Mouse (Mus musculus) heart, embryonic 11.5 days (tissue): ENCODE measurements around the gene Ptprn2. TPM values are rescaled to one million over a fixed set of nuclear protein-coding genes. Genes with fewer than 3 reads are reported as not detected.

Source experiments
- ATAC-seq: fragments of 200-750 bp; cut with Nextera tagmentation; replicated peaks from 2 replicates; pipeline ENCODE4 v1.8.0; 2017; ENCODE audit warnings: moderate library complexity; ENCODE audit not compliant: insufficient number of reproducible peaks, low FRiP score, low TSS enrichment
- H3K27ac ChIP-seq: fragments of 300-500 bp; sonication (generic); 2 replicates; pipeline ENCODE4 v1.5.1; 2014; ENCODE audit warnings: mild to moderate bottlenecking, low read depth, low read length
- H3K27me3 ChIP-seq: fragments of 300-500 bp; sonication (generic); 2 replicates; pipeline ENCODE4 v1.6.1; 2014; ENCODE audit warnings: mild to moderate bottlenecking, low read length, mixed read lengths; ENCODE audit not compliant: control insufficient read depth, insufficient read depth
- H3K36me3 ChIP-seq: fragments of 300-500 bp; sonication (generic); 2 replicates; pipeline ENCODE4 v1.6.1; 2014; ENCODE audit warnings: mild to moderate bottlenecking, low read length, moderate library complexity, mixed read lengths; ENCODE audit not compliant: control insufficient read depth, insufficient read depth
- H3K4me1 ChIP-seq: fragments of 300-500 bp; sonication (generic); 2 replicates; pipeline ENCODE4 v1.6.1; 2014; ENCODE audit warnings: low read length; ENCODE audit not compliant: control insufficient read depth, insufficient read depth
- H3K4me2 ChIP-seq: fragments of 300-500 bp; sonication (generic); 2 replicates; pipeline ENCODE4 v1.6.1; 2014; ENCODE audit warnings: mild to moderate bottlenecking, moderate library complexity
- H3K4me3 ChIP-seq: fragments of 300-500 bp; sonication (generic); 2 replicates; pipeline ENCODE4 v1.5.1; 2014; ENCODE audit warnings: low read depth, low read length
- H3K9ac ChIP-seq: fragments of 300-500 bp; sonication (generic); 2 replicates; pipeline ENCODE4 v1.6.1; 2014; ENCODE audit warnings: mild to moderate bottlenecking, low read depth, low read length, moderate library complexity
- H3K9me3 ChIP-seq: fragments of 300-500 bp; sonication (generic); replicated peaks from 2 replicates; pipeline ENCODE4 v1.6.1; 2016; ENCODE audit warnings: low read length; ENCODE audit not compliant: control insufficient read depth
- WGBS: fragments of 180-500 bp; shearing (Covaris S2); extraction: QIAGEN DNeasy Blood & Tissue Kit; methylation state at CpG from one replicate; pipeline ENCODE4 v1.1.7; 2014; ENCODE audit not compliant: insufficient replicate concordance; 5-methylcytosine and 5-hydroxymethylcytosine counted together
- polyA plus RNA-seq: library from polyadenylated mRNA; unstranded; fragments of >200 nt; fragmentation: Nextera tagmentation; extraction: Ambion mirVana; gene quantifications from 2 replicates; pipeline ENCODE4 v1.2.1, GENCODE M21; 2014

Ptprn2 gene
- polyA plus RNA-seq, 1 experiment from 2014 or later: not detected

DNA sequence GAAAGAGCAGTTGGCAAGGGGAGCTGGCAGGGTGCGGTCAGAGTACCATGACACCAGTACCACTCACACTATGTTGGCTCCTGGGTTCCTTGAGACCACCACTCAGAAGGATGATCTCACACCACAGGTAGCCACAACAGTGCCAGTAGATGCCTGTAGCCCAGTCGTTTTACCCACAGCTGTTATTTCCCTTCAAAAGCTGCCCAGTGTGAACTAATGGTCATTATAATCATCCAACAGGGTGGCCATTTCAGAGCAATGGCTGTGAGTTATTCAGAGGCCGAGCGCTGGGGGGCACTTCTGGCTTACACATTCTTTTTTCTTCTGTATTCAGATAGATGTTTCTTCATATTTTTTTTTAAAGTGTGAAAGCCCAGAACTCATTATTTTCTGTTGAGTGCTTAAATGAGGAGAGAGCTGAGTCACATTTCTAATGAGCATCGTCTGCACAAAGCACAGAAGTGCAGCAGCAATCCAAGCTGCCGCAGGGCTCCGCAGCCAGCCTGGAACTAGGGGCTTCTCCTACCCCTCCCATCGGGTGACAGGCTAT lies 357.3 kb downstream of the Ptprn2 start:
- no peak overlapping the region for H3K27ac ChIP-seq
- H3K4me3 ChIP-seq: no peak overlapping the region
- H3K36me3 ChIP-seq: no peaks in the 10 kb centered on the region
- no peaks in the 10 kb centered on the region for H3K9me3 ChIP-seq
- H3K27me3 ChIP-seq: no peaks in the 10 kb centered on the region
- ATAC-seq: no peak
- no peak overlapping the region for H3K9ac ChIP-seq
- H3K4me2 ChIP-seq: no peak overlapping the region
- WGBS: 75% methylated on average over 8 of the region's 8 CpGs
- H3K4me1 ChIP-seq: no peaks in the 10 kb centered on the region

DNA sequence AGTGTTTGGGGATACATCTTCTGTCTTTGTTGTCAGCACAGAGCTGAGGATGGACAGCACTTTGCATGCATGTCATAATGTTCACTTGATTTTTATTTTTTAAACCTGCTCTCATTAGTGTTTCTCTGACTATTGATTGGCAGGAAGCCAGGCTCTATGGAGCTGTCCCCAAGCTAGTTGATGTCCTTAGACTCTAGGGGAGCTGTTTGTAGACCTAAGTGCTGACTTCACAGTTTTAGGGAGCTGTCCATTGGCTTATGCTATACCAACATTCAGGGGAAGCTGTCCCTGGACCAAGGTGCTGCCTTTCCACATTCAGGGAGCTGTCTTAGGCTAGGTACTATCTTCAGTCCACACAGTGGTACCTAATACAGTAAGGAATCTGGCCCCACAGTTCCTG lies 360.7 kb downstream of the Ptprn2 start:
- Histone ChIP-seq H3K36me3 (no peaks in the 10 kb centered on the region), H3K27ac (no peak overlapping the region), H3K27me3 (no peaks in the 10 kb centered on the region), H3K9ac (no peak overlapping the region), H3K4me3 (no peak overlapping the region), H3K4me1 (no peaks in the 10 kb centered on the region), H3K9me3 (no peaks in the 10 kb centered on the region), H3K4me2 (no peak overlapping the region)
- no peak for ATAC-seq

DNA sequence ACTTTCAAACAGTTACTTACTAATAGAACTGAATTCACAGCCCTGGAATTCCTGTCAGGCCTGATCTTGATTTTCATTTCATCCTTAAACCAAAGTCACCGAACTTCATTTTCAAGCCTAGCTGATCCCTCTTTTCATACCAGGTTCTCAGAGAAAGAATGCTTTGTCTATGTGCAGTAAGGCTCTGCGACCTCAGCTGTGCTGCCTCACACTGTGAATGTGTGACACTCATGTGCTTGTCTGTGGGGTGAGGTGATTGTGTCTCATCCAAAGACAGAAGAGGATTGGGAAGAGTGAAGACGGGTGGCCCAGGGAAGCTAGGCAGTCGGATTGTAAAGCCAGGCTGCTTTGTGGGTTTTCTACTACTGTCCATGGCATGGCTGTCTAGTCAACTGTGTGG lies 361.5 kb downstream of the Ptprn2 start:
- 71% methylated on average over 4 of the region's 4 CpGs for WGBS
- Histone ChIP-seq H3K4me2 (no peak overlapping the region), H3K9me3 (no peaks in the 10 kb centered on the region), H3K4me1 (no peaks in the 10 kb centered on the region), H3K9ac (no peak overlapping the region), H3K4me3 (no peak overlapping the region), H3K27ac (no peak overlapping the region), H3K36me3 (no peaks in the 10 kb centered on the region), H3K27me3 (no peaks in the 10 kb centered on the region)
- no peak for ATAC-seq

DNA sequence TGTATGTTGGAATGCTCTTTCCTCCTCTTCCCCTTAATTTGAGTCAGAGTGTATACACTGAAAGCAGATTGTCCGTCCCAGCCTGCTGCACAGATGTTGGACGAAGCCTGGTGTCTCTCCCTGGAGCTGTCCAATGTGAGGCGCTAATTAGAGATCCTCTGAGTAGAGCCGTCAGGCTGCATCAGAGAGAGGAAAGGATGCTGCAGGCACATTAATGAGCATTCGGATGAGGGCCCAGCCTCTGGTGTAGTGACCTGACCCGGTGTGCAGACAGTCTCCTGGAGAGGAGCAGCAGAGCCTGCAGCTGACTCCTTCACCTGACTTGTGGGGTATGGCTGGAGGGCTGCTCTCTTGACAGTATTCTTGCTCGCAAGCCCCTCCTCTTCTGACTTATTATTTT lies 370.8 kb downstream of the Ptprn2 start:
- H3K27me3 ChIP-seq: no peaks in the 10 kb centered on the region
- H3K4me2 ChIP-seq: no peak overlapping the region
- H3K9ac ChIP-seq: no peak overlapping the region
- no peak overlapping the region for H3K4me3 ChIP-seq
- no peak for ATAC-seq
- no peaks in the 10 kb centered on the region for H3K36me3 ChIP-seq
- H3K27ac ChIP-seq: no peak overlapping the region
- H3K9me3 ChIP-seq: no peaks in the 10 kb centered on the region
- WGBS: 60% methylated on average over 7 of the region's 7 CpGs
- no peaks in the 10 kb centered on the region for H3K4me1 ChIP-seq

DNA sequence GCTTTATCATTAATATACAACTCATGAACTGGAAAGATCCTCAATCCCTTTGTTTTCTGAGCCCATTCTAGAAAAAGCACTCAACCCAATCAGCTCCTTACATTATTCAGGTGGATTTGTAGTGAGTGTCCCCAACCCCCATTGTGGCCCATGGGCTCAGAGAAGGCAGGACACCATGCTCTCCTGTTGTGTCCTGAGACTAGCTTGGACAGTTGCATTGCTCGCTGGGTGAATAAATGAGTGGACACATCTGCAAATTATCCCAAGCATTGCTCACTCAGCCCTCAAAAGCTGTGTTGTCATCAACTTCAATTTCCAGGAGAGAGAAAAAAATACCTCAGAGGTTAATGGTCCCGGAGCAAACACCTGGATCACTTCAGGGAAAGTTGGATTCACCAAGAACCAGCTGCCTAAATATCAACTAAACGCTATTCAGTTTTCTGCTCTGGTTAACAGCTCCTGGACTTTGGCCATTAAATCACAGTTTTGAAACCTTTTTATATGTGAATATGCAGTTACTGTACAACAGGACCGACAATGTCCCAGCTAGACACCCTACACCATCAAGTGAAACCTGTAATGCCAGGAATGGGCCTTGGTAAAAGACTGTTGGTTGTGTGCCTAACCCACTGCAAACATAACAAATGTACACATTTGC lies 376.0 kb downstream of the Ptprn2 start:
- H3K9ac ChIP-seq: no peak overlapping the region
- H3K9me3 ChIP-seq: no peaks in the 10 kb centered on the region
- no peak for ATAC-seq
- H3K36me3 ChIP-seq: no peaks in the 10 kb centered on the region
- 84% methylated on average over 4 of the region's 4 CpGs for WGBS
- H3K27me3 ChIP-seq: no peaks in the 10 kb centered on the region
- no peak overlapping the region for H3K27ac ChIP-seq
- H3K4me1 ChIP-seq: no peaks in the 10 kb centered on the region
- H3K4me3 ChIP-seq: no peak overlapping the region
- no peak overlapping the region for H3K4me2 ChIP-seq

DNA sequence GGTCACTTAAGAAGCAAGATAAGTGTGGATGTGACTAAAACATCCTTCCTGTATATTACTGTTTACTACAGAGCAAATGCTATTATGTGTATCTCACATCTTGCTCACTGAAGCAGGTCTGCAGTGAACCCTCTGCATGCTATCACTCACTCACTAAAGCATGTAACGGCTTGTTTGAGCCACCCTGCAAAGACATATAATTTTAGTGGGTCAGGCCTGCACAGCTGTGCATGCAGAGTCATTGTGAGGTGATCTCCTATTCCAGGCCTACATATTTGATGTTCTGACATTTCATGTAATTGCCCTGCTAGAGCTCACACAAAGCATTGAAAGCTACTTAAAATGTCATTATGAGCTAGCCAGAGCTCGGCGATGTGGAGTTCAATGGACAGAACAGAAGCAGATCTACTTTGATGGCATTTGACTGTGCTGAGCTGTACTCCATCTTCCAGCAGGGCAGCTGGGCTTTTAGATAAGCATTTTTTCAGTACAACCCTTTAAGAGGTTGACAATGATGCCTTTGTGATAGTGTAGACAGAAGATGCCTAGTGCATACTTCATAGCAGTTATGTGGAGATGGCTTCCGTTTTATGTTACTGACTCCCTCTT lies 377.9 kb downstream of the Ptprn2 start:
- no peak overlapping the region for H3K27ac ChIP-seq
- H3K4me1 ChIP-seq: no peaks in the 10 kb centered on the region
- no peak for ATAC-seq
- H3K36me3 ChIP-seq: no peaks in the 10 kb centered on the region
- no peak overlapping the region for H3K4me2 ChIP-seq
- no peaks in the 10 kb centered on the region for H3K9me3 ChIP-seq
- H3K9ac ChIP-seq: no peak overlapping the region
- no peaks in the 10 kb centered on the region for H3K27me3 ChIP-seq
- WGBS: 83% methylated on average over 4 of the region's 4 CpGs
- no peak overlapping the region for H3K4me3 ChIP-seq

DNA sequence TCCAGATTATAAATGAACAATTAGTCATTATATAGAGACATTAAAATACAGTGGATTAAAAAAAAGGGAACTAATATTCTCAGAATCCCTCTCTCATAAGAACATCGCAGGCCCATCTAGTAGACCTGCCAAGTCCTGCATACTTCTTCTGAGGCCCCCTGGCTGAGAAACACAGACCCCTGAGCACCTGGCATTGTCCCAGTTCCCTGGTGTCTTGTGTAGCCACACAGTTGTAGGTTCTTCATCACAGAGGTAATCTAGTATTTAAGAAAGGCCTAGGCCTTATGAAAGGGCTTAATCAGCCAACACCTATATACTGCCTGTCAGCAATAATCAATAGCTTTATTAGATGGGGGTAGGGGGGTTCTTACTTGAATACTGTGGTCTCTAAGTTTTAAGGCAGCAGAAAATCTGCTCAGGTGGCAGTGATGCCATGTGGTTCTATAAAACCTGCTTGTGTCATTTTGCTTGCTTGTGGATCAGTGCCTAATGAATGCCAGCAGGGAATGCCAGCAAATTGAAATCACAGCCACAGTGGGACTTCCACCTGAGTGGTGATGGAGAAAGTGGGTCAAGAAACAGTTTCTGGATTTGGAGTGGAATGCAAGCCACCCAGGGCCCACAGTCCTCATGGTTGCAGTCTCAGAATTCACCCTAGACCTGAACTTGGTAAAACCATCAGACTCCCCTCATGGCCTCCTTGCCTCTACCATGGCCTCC lies 388.5 kb downstream of the Ptprn2 start:
- Histone ChIP-seq H3K9ac (no peak overlapping the region), H3K4me1 (no peaks in the 10 kb centered on the region), H3K27me3 (no peaks in the 10 kb centered on the region), H3K9me3 (no peaks in the 10 kb centered on the region), H3K4me2 (no peak overlapping the region), H3K27ac (no peak overlapping the region), H3K4me3 (no peak overlapping the region), H3K36me3 (no peaks in the 10 kb centered on the region)
- 94% methylated on average over 1 of the region's 1 CpGs for WGBS
- ATAC-seq: no peak

DNA sequence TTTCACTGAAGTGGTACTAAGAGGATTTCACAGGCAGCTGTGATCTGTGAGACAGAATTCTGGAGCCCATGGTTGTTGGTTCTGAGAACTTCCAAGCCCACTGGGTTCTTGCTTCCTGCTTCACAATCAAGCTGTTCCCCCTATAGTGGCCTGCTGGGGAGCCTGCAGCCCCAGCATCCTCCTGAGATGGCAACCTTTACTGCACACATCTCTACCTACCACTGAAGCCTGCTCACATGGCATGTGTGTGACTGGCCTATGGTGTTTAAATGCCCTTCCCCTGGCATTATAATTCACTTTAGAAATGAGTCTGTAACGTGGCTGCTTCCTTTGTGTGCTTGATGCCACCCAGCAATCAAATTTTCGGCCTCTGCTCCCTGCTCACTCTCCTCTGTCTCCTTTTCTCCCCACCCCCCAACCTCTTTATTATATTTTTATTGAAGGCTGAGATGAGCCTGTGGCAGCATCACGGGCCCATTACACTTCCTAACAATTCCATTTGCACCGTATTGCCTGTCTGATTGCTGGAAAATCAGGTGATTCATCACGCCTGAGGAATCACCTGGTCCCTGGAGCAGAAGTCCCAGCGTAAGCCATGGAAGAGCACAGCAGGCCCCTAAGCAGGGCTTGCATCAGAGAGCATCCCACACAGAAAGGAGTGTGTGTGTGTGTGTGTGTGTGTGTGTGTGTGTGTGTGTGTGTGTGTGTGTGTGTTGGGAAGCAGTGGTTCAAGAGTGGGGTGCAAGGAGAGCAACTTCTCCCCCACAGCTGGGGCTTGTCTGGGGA lies 402.2 kb downstream of the Ptprn2 start:
- H3K4me1 ChIP-seq: no peaks in the 10 kb centered on the region
- ATAC-seq: no peak
- H3K4me2 ChIP-seq: no peak overlapping the region

More for the DNA sequence above, 402.2 kb downstream of the Ptprn2 start:
- Histone ChIP-seq H3K27me3 (no peaks in the 10 kb centered on the region), H3K4me3 (no peak overlapping the region), H3K27ac (no peak overlapping the region), H3K9ac (no peak overlapping the region), H3K9me3 (no peaks in the 10 kb centered on the region), H3K36me3 (no peaks in the 10 kb centered on the region)
- 70% methylated on average over 6 of the region's 6 CpGs for WGBS
